Mouse (Mus musculus) layer of hippocampus, adult 11-12 months (tissue): ENCODE data around the gene Wdr1.
"Not testable (repeated sequence)": the region's sequence is repeated elsewhere in the genome, so short reads cannot be mapped to it uniquely, and the experiment has no call there.

ENCODE experiments used
- DNase-seq: peaks from one replicate; pipeline ENCODE4 v3.0.0; 2022; ENCODE audit warnings: low spot score

Gene Wdr1

DNA sequence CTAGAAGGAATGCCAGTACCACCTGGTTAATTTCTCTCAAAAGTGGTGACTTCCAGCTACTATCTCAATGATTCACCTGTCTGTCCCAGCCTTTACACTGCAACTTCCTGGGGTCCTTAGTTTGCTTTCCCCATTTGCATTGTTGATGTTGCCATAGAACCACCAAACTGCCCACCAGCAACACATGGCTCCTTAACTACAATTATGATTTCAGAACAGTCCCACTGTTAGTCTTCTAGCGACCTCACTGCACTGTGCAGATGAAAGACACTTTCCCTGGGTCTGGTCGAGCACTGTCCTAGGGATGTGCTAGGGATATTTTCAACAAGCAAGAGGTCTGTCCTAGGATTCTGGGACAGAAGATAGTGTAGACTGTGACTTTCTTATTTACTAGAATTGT lies at the start of gene Wdr1:
TSS of gene Wdr1 (minus strand) at position 101 of the 400 bp plus-strand sequence.
- DNase-seq, result no peak

DNA sequence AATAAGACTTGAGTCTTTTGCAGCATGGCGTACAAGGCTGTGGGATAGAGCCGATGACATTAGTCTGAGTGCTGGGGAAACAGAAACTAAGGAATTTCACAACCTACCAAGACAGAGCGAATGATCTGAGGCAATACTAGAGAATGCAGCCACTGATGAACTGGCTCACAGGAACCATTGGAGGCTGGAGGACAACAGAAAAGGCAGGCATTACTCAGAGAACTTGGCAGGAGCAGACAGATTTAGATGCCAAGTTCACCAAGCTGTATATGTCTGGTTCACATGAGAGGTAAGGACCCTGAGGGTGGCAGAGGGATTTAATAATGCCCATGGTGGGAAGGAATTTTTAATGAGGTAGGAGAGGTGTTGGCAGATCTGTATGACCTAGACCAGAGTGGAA lies 48.1 kb upstream of the Wdr1 start:
- no peak for DNase-seq

DNA sequence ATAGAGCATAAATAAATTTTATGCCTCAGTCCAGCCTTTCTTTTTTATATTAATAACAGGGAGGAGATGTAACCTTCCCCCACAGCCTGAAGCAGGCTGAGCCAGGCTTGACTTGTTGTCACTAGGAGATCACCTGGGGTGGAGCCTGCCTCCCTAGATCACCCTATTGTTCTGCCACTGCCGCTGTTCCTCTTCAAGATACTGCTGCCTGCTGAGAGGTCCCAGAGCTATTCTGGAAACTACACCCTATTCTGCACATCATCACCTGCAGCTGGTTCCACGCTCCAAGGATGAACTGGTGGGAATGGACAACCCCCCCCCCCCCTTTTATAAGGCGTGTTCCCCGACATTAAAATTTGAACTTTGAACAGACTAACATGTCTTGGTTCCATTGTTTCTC lies 45.2 kb upstream of the Wdr1 start:
- DNase-seq, result not testable (repeated sequence)

DNA sequence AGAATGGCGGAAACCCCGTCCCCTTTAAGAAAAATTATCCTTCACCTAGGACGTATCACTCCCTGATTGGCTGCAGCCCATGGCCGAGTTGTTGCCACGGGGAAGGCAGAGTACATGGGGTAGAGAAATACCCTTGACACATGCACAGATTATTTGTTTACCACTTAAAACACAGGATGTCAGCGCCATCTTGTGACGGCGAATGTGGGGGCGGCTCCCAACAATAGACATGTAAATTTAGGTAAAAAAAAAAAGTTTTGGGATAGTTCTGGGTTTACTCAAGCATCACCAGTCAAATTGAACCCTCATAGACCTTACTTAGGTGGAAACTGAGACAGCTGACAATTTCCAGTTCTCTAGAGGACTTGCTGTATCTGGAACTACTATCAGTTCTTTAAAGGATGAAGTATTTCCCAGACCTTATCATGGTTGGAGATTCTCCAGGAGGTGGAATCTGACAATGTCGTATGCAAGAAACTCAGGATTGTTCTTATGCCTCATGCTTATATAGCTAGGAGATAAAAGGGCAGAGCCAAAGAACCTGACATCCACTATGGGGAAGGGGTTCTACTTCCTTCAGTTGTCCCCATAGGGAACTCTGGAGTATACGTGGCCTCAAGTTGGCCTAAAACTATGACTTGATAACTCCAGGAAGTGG lies 35.8 kb upstream of the Wdr1 start:
- DNase-seq, result no peak

DNA sequence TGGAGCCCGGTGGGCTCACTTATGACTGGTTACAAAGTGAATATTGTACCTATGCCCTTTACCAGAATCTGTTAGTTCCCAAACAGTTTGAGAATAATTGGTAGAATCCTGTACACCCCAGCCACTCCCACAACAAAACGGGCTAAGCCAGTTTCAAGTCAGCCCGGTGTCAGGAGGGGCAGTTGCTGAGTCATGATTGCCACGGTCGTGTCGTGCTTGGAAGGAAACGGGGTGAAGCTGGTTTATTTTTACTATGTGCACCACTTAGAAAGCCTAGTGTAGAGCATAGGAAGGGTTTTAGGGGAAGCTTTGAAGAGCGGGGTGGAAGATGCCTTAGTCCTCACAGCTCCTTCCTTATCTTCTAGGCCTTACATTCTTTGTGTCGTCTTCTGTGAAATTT lies 25.9 kb upstream of the Wdr1 start:
- no peak for DNase-seq

DNA sequence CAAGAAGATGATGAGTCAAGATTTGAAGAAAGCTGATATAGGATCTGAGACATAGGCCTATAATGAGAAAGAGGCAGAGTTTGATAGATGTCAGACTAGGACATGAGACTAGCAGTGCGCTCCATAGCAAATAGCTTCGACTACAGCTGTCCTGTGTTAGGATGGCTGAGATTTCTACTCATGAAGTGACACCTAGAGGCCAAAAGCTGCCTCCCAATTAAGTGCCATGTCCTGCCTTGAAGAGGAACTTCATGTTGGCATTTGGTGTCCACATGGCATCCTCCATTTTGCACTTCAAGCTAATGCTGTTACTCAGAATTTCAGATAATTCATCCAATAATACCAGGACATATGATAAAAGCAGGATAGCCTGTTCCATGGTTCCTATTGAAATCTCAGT lies 22.4 kb upstream of the Wdr1 start:
- DNase-seq, result no peak

DNA sequence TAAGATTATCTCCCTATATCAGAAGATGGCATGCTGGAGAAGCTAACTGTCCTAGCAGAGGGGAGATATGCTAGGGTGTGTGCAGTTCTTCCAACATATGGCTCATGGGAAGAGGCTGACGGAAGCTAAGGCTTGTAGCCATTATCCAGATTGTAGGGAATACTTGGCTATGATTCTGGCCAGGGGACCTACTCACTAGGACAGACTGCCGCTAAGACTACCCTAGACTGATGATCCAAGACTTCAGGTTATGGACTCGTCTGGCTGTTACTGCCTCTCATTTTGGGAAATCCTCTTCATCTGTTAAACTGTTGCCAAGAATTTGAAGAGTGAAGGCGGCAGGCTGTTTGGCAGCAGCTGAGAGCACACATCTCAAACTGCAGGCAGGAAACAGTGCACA lies 20.0 kb upstream of the Wdr1 start:
- DNase-seq, result peak; percentile 8

DNA sequence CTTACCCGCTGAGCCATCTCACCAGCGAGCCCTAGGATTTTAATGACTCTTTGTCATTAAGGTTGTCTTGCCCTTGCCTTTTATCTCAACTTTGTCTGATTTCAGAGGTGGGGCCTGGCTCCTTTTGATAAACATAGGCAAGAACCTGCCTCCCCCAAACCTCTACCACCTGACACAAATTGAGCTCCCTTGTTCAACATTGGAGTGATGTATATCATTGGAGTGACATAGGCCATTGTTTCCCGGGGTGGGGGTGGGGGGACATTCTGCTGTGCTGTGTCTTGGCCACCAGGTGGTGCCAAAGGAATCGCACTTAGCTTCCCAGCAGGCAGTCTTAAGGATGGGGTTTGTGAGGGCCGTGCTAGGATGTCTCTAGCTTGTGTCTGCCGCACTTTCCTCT lies 17.7 kb upstream of the Wdr1 start:
- DNase-seq, result no peak

DNA sequence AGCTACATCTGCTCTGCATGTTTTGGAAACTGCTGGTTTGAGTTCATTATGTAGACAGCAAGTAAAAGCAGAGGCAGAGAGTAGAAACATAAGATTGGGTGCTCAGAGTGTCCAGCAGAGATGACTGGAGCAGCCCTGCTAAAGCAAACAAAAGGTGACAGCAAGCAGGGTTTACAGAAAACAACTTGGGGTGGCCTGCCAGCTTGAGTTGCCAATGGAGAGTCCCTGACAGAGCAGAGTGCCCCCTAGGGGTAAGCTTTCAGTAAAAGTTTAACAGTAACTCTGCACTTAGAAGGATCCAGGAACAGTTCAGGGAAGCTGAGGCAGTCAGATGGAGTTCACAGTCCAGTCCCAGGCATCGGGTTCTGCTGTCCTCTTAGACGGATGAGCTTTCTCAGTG lies 7.9 kb upstream of the Wdr1 start:
- DNase-seq, result no peak

DNA sequence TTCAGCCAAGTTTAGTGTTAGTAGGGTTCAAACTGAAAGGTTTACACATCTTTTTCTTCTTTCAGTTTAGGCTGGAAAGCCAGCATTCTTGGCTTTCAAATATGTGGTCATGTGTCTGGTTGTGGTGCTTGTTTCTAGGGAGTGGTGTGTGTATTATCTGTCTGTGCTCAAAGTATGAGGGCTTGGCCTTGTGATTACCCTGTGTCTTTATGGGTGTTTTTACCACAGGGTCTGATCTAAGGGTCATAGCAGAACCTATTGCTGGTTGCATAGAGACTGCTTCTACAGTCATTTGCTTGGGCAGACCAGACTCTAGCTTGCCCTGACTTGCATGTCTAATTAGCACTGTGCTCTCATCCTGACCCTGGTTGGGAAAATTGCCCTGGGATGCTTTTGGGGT lies 5.6 kb upstream of the Wdr1 start:
- no peak for DNase-seq

DNA sequence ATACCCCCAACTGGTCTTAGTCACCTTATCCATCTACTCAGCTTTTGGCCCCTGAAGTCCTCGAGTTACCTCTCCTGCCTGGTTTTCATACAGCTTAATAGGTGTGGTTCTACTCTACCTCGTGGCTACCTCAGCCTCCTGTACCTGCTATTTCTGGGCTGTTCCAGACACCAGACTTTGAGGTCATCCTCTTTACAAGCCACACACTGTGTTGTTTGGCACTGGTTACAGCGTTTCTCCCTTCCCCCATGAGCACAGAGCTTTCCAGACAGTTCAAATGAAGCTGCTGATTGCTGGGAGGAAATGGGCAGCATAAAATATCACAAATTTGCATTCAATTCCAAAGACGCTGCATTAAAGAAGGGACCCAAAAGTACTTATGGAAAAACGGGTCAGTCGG lies 1.8 kb upstream of the Wdr1 start:
- DNase-seq, result no peak

DNA sequence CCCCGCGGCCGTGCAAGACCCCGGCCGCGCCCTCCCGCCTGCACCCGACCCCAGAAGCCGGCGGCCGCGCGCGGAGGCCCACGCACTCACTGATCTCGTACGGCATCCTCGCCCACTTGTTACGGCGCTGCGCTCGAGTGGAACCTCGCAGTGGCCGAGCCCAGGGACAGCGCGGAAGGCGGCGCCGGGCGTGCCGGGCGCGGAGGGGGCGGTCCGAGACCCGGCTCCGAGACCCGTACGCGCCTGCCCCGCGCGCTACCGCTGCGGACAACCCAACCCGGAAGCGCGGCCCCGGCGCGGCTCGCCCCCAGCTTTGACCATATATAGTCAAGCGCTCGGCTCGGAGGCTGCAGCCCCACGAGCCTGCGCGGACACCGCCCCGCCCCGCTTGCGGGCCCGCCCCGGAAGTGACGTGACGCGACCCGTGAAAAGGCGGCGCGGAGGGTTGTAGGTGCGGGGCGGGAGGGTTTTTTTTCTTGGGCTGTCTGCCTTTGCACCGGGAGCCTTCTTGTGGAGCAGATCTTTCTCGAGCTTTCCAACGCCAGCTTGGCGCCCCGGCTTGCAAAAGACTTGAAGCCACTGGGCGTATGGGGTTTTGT lies 1.5 kb downstream of the Wdr1 start:
- peak; percentile 98 for DNase-seq

DNA sequence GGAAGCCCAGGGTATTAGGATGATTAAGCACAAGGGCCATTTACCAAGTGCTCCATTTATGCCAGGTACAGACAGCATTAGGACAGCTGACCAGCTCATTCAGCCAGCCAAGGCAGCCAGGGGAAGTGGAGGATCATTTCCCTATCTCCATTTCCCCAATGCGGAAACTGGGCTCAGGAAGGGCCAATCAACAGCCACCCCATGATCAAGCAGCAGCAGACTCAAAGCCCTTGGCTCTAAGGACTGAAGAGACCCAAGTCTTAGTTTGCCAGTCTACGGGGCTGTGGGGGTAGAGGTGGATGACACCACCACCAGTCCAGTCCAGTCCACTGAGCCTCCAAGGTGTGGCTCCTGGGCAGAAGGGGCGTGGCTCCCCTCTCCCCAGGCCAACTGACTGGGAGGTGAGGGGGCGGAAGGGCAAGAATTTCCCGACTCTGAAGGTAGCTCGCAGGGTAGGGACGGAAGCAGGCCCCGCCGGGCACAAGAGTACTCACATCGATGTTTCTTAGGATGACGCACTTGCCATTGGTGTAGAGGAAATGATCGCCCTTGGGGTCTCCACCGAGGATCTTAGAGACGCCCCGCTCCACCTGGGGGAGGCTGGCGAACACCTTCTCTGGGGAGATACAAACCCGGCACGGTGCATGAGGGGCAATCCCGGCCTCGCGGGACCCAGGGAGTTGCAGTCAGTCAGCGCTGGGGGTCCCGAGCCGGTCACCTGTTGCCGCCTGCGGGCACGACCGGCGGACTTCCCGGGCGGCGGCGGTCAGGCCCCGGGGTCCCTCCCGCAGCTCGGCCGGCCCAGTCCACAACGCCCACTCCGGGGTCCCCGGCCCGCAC lies 2.2 kb downstream of the Wdr1 start:
- no peak for DNase-seq

DNA sequence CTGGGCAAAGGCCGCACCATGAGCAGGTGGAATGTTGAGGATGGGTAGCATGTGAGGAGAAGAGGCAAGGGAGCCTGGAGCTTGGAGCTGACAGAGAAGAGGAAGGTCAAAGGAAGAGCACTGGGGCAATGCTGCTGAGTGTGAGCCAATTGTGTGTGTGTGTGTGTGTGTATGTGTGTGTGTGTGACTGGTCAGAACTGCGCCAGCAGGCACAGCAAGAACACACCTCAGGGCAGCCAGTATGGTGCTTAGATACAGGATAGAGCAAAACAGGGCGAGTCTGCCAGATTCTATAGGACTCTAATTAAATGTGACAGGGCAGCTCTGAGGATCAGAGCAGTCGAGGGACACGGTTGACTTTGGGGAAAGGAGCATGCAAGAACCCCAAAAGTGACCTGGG lies 4.2 kb downstream of the Wdr1 start:
- DNase-seq, result no peak

DNA sequence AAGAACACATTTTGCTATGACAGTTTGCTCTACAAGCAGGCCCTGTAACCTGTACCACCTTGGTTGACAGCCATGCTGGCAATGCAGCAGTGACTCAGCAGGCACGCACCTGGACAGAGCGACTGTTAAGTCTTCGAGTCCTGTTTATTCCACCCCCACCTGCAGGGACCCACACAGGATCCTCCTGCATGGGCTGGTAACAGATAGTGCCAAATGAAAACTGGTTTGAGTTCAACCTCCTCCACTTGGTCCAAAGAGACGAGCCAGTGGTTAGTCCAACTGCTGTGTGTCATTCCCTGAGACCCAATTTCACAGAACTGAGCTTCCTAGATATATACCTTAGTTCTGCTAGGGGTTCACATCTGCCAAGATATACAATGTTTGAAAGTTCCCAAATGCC lies 5.2 kb downstream of the Wdr1 start:
- no peak for DNase-seq

DNA sequence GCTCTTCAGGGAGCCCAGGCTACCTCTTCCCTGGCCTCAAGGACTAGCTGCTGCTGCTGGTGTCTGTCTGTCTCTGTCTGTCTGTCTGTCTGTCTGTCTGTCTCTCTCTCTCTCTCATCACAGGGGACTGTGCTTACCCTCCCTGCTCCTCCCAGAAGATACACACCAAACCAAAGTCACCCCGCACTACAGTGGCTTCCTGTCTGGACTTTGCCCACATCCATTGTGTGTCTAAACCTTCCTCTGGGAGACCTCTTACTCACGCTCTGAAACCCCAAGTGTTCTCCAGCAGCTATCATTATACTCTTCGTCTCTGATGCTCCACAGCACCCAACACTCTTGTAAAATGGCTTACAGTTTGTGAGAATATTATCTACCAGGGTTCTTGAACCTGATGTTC lies 6.6 kb downstream of the Wdr1 start:
- no peak for DNase-seq

DNA sequence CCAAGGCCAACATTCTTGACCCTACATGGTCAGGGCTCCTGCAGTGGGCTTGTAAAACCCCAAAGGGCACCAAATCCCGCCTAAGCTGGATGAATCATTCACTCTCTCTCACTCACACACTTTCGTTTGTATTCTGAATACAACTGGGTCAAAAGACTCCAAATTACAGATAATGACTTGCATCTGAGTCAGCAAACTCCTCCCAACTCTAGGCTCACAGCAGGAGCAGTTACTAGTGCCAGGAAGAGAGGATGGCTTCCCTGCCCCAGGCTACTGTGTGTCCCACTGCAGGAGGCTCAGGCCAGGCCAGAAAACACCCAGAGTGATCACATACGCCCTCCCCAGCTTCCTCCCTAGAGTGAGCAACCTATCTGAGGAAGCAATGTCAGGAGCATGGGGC lies 9.1 kb downstream of the Wdr1 start:
- no peak for DNase-seq

DNA sequence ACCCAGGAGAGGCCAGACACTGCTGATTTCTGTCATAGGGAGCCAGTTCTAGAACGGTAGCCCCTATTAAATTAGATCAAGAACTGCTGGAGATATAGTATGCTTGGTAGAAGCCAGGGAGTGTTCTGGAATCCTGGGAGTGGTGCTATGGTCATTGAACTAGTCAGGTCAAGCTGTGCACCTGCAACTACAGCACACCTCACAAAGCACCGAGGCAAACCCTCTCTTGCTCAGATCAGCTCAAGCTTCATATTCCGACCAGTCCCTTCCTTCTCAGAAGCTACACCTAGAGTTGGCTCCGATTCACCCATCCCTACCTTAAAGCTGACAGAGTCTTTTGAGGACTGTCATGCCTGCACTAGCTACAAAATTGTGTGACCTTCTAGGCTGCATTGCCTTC lies 9.5 kb downstream of the Wdr1 start:
- no peak for DNase-seq

DNA sequence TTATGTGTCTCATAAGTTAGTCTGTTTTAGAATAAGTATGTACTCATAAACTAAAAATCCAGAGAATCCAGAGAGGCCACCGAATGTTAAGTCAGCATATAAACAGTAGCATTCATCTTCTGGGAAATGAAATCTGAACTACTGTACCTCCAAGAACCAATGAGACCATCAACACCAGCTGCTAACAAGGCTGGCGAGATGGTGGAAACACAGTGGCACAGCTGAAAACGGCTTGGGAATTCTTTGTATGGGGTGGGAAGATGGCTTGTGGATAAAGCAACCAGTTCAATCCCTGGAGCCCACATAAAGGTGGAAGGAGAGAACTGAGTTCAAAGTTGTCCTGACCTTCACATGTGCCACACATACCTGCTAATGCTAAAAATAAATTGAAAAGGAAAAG lies 10.4 kb downstream of the Wdr1 start:
- no peak for DNase-seq

DNA sequence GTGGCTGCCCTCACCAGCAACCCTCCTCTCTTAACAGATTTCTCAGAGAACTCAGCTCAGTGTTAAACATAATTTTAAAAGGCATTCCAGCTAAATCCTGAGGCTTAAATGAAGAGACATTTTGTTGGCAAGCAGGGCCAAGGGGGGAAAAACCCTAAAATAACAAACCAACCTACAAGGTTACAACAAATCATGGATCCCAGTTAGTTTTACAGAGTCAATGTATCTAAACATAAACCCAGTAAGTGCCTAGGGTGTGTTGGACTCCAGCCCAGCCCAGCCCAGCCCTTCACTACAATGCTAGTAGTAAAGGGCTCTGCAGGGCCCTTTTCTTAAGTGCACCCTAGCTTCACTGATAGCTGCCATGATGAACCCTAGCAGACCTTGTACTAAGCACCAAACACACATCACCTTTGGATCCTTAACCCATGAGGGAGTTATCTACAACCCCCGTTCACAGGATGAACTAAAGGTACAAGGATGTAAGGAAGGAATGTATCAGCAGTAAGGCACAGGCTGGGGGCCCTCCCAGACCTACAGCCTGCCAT lies 12.7 kb downstream of the Wdr1 start:
- no peak for DNase-seq

DNA sequence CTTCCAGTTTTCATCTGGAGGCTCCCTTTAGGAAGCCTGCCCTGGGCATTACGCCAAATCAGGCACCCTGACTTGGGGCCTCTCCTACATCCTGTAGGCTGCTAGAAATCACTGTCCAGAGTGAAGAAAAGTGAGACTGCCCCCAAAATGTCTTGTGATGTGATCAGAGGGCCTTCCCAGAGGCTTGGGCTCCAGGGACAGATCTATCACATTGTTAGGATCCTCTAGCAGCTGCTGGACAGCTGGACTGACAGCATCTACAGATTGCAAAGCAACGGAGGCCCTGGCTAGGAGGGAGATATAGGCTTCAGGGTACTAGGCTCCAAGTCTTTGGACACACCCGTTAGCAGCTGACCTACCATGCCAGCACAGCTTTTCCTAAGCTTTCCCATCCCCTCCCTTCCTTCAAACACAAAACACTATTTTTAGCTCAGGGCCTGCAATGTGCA lies 13.5 kb downstream of the Wdr1 start:
- no peak for DNase-seq

DNA sequence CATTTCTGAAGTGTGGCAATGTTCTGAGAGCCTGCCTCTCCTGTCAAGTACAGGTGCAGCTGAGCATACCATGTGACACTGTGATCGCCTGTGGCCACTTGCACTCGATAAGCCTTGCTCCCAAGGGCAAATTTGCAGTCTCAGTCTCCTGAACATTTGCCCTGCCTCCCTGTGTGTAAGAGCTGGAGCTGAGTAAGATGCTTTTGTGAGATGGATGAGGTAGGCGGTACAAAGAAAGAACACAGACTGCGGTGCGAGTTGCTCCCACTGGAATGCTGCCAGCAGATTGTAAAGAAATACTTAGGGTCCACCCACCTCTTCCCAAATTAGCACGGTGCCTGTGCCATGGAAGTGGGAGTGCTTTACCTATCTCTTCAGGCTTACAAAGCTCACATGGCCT lies 15.6 kb downstream of the Wdr1 start:
- peak; percentile 76 for DNase-seq
